Mouse (Mus musculus): Measurements from ENCODE around the gene Agbl4.

The Agbl4 gene

DNA sequence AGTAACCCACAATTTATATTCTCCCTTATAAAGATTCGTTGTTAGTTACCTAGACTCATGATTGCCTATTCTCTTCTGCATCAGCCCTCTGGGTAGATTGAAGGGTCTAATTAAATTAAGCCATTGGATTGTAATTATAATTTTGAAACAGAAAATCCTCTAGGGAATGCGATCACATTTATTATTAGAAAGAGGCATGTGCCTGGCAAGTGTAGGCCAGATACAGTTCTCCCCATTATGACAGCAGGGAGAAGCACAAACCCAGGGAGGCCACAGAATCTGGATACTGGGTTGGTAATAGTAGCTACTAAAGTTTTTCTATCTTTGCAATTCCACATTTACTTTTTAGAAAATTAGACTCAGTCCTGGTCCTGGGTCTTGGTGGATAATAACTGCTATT, 887.2 kb downstream of the Agbl4 start:
- no peak for DNase-seq

DNA sequence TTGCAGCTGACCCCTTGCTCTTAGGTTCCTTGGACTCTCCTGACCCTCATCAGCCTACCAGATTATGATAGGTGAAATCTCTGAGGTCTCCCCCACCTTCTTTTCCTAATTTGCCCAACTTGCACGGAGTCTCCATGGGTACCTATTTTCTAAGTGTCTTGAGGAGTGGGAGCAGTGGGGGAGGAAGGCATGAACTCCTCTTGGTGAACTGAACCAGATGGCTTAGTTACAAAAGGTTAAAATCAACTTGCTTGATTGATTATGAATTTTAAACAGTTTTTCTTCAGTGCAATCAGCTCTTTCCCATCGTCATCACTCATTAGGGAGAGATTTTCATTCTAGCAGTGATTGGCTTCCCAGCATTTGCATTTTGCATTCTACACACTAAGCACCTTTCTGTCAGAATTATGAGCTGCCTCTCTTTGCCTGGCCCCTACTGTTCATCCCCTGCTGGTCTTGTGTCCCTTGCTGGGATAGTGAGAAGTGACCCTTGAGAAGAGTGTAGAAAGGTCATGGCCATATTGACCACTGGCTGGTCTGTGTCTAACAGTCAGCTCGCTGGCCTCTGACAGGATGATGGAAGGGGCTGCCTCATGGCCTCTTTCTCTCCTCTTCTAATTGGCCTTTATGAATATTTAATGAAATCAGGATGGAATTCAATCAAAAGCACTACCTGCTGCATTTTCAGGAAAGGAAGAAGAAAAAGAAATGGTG, 897.2 kb downstream of the Agbl4 start:
- no peak for DNase-seq

DNA sequence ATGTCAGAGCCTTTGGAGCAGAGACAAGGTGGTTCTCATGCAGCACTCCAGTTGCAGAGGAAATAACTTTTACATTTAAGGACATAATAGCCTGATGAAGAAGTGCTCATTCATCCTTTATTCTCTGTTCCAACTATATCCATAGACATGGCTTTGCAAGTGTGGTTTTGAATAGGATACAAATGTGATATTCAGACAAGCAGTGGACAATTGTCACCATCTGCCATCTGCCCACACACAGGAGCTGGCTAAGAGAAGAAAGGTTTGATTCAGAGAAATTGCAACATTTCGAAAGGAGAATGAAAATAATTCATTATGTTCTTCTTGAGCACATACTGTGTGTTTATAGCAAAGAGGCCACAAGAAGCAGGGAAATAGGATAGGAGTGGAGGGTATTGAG, 909.1 kb downstream of the Agbl4 start:
- DNase-seq, result no peak

DNA sequence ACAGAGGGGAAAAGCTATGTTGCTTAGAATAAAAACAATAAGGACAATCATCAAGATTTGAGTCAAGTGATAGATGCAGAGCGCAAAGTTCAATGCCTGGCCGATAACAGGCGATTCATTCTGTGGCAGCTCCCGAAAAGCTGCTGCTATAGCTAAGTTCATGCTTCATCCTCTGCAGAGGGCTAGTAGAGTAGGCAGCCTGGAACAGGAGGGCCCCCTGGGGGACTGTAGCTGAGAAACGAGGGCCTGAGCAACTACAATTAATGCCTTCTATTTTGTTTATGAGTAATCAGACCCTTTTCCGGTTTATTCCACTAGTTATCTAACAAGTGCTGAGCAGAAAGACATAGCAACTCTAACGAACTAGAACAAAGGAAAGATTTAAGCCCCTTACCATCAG, 909.7 kb downstream of the Agbl4 start:
- DNase-seq, result no peak

DNA sequence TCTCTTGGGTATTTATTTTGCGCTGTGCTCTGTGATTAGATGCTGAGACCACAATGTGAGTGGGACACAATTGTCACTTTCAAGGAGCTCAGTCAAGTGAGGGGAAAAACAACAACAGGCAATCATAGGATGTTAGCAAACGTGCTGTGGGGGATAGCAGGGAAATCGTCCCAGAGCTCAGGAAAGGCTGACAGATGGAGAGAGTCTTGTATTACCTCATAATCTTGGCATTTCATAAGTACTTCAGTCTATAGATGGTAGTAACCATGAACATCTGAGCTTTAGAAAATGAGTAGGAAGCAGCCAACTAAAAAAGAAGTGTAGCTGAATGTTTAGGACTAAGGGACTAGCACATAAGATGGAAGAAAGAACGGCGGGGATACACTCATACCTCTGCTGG, 910.2 kb downstream of the Agbl4 start:
- DNase-seq, result no peak

DNA sequence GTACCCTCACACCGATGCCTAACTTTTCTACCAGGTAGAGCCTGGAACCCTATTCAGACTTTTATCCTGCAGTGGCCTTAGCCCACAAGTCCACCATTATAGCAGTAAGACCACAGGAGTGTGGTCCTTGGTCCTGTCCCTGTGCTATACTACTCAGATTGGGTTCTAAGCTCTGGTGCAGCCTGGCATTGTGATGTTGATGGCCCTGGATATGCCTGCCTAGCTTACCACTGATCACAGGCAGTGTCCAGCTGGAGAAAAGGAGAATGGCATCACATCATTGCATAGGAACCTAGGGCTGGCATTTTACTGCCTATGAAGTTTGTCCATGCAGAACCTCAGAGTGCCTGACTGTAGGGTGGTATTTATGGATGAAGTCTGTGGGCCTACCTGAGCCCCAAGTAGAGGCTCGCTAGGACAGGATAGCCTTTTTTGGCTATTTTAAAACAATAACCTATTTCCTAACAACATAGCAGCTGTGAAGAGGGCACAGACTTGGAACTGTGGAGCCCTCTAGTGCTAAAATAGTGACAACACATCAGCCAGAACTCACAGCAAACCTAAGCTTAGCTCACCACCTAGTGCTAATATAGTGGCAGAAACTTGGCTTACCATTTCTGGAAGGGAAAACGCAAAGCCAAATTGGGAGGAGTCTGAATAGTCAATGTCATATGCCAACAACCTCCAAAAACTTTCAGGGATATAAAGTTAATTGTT, 911.3 kb downstream of the Agbl4 start:
- no peak for DNase-seq

DNA sequence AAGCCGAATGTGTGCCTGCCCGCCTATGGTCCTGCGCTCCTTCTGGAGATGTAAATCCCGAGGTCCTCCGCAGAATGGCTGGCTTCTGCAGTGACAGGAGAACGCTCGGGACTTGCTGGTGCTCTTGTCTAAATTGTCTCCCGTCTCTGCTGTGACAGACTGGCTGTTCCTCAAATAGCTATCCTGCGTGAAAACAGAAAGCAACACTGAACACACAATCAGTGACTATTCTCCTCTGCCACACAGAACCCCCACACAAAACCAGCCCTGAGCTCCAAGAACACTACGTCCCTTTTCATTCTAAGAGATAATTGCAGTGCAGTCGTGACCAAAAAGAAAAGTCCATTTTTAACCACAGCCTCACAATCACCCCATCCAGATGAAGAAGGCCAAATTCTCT, 929.6 kb downstream of the Agbl4 start:
- DNase-seq, result no peak

DNA sequence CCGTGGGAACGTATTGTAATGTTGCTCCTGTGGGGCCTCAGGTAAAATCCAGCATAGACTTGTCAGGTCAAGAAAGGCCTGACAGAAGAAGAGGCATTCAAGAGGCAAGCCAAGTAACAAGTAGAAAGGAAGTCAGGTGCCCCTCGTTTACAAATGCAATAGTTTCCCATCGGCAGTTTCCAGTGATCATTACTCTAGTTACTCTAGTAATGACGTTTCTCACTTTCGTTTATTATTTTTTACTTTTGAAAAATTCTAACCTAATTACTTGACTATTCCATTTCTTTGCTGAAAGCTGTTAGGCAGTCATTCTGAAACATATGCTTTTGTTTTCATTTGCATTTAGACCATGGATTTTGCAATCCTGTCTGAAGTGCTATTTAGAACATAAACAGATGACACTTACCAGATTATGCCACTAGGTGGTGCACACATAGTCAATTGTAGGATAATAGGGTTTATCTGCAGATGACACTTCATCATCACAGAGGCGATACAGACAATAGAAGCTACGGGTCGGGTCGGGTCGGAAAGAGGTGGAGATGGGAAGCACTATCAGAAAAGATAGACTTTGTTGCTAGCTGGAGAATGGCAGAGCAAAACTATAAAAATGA, 930.4 kb downstream of the Agbl4 start:
- peak in 1 of 2 experiments; percentile 9 for DNase-seq

DNA sequence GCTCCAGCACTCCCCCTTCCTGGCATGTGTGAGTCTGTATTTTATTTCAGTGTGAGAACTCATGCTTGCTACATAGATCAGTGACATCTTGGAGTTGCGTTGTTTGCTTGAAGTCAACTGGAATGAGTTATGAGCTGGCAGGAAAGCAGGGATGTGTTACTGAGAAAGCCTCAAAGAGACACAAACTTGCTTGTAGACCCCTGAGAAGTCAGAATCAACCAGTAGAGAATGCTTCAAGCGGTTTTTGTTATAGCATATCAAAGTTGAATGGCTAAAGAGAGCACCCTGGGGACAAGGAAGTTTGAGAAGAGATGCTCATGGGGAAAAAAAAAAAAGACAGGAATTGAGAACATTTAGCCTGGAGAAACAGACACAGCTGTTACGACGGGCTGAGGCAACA, 932.0 kb downstream of the Agbl4 start:
- DNase-seq, result no peak

DNA sequence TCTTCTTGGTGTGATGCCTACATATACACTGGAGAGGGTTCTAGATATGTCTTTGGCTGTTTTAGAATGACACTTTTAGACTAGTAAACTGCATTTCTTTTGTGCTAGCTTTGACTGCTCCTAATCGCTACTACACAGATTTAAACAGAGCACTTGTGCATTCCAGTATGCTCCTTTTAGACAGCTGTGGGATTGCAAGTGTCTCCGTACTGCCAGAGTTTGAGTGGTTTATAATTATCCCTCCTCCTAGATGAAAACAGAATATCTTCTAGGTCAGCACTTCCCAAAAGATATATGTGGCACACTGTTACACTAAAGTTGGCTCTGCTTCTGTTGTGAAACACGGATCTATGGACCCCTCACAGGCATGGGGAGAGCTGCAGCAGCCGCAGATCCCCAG, 935.4 kb downstream of the Agbl4 start:
- no peak for DNase-seq

DNA sequence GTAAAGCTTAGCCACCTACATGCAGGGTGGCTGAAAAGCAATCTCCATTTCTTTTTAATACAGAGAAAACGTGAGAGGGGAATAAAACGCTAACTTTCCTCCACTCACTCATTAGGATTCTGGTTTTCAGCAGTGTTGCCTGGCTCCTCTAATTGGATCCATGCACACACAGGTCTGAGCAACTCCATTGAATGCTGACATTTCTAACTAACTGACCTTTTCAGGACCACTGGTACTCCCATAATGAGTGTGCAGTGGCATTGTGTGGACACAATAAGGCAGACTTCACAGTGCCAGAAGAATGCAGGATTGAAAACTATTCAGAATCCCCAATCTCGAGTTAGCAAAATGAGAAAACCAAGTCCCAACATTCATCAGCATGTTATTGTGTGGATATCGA, 952.5 kb downstream of the Agbl4 start:
- no peak for DNase-seq

DNA sequence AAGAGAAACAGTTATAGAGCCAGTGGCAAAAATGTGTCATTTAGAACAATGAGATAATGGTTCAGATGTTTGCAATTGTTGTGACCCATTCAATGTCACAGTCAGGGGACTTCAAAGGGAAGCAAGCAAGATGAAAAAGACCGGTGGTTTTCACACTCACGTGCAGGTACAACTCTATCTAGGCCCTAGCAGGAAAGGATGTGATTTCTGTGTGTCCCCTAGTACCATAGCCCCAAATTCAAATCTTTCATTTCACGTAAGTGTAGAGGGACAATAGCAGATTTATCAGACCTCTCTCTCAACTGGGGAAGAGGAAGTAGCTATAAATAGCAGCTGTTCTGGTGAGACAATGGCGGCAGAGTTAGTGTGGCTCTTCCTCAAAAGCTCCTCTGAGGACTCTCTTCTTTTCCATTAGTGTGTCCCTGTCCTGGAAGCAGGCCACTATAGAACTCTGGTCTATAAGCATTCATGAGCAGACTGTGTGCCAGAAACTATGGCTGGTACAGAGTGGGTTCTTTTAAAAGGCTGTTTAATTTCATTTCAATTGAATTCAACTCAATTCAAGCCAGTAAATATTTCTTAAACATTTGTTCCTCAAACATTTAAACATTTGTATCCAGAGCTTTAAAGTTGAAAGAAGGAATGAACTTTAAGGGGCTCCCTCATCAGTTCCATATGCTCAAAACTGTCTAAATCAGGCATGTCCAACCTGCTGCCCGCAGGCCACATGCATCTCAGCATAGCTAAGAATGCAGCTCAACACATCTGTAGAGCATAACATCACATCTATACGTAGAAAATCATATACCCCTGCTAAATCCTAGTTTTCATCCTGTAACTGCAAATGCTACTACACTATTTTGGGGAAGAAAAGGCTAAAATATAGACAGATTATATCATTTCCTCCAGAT, 953.4 kb downstream of the Agbl4 start:
- DNase-seq, result no peak

DNA sequence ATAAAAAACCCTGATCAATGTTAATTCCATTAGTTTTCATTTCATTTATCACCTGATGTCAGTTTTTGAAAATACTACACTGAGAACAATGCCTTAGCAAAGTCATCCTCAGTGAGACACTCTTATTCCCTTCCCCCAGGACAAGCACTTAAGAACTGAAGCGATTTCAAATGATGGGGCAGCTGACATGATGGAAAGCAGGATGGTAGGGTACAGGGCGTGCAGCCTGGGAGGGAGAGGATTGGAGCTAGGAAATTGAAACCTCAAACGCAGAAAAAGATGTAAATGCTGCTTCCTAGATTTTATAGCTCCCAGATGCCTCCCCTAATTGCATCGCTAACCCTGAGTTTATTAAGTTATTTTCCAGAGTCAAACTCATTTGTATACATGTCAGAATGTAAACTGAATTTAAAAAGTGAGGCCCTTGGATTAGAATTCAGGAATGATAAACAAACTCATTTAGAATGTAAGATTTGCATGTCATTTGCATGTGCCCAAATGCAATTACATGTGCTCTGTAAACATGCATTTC, 959.2 kb downstream of the Agbl4 start:
- DNase-seq, result no peak

DNA sequence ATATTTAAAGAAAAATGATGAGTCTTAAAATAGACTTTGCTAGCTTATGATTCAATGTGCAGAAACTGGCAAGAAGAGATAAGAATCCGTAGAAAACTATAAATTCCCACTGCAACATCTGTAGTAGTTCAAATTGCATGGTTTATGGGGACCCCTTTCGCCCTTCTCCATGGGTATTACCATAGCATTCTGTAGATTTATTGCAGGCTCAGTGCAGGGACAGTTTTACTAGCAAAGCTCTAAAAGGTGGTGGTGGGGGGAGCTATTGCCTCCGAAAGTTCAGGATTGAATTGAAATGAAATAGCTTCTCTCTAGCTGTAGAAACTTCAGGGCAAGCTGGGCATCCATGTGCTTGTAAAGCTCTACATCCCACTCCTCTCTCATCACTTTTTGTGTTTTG, 959.7 kb downstream of the Agbl4 start:
- DNase-seq, result no peak

DNA sequence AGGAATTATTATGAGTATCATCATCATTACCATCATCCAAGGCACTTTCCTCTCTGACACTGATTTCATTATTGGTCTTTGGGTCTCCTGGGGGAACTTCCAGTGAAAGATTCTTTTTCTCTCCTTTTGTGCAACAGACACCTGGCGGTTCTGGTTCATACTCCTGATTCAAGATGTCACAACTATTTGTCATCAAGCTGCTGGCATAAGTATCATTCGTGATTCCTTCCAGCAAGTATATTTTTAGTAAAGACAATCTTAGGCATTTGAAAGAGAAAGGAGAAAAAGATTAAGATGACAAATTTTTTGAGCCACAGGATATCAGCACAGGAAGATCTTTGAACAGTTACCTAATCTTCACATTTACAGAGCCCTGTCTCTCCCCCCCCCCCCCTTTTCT, 966.7 kb downstream of the Agbl4 start:
- no peak for DNase-seq

DNA sequence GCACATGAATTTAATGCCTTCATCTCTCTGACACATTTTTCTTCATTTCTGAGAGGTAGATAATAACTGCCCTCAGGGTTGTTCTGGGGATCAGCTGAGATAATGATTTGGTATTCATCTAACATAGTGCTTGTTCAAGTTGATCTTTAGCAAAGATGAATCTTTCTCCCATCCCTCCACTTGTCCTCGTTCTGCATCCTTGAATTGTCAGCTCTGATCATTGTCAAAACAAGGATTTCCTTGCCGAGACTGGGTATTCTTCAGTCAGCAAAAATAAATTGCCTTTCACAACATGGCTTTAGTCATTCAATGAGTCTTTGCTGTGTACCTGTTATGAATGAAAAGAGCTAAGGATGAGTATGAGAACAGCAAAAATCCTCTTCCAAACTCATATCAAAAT, 970.3 kb downstream of the Agbl4 start:
- DNase-seq, result no peak

DNA sequence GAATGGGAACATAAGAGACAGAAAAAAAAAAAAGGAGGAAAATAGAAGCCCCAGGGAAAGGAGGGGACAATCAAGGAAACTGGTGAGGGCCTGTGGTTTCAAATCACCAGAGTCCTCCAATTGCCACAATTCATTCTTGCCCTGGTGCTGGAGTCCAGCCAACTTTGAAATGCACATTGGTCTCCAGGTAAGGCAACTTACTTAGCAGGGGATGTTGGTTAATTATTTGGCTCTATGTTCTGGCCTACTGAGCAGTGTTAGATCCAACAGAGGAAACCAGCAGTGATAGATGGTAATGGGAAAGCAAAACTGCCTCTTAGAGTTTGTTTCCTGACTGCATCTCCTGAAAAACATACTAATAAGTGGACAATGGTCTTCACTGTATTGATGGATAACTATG, 979.7 kb downstream of the Agbl4 start:
- peak; percentile 56 to 68 for DNase-seq

DNA sequence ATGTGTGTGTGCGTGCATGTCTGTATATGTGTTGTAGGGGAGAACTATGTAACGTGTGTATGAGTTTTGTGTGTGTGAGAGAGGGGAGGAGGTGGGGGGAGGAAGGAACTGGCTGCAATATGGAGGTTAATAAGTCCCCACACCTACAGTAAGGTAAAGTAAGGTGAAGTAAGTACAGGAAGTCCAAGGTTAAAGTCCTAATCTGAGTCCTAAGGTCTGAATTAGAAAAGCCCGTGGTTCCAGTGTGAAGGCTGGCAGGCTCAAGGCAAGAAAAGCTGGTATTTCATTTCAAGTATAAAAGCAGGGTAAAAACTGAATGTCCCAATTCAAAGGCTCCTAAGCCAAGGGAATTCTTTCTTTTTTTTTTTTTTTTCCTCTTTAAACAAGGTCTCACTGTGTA, 980.6 kb downstream of the Agbl4 start:
- DNase-seq, result no peak

DNA sequence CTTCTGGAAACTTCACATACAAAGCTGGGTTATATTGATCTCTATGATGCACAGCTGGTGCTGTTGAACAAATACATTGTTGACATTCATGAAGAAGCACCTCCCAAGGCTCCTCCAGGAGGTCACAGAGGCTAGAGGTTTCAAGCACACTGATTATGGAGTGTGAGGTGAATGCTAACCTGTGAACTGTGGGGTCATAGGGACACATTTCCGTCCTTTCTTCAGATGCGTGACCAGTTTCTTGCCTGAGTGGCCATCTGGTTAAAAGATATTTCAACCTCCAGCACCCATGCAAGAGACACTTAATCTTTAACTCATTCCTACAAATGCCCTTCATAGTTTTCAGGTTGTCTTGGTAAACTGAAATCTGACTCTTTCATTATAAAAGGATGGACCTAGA, 985.6 kb downstream of the Agbl4 start:
- peak; percentile 2 to 10 for DNase-seq

DNA sequence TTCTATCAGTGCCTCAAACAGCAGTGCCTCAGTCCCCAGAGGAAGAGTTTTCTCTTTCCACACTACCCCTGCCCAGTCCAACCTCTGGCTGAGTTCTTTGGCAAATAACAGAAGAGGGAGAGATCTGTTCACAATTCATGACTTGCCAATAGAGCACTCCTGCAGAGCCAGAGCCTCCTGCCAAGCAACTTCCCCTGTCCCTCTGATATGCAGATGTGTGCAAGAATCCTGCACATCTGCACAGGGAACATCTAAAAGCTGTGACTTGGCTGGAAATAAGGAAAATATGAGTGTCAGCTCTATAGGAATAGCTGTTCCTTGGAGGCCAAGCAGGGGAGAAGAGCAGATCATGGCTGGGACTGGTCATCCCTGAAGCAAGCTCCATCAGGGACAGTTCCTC, 993.3 kb downstream of the Agbl4 start:
- DNase-seq, result no peak

DNA sequence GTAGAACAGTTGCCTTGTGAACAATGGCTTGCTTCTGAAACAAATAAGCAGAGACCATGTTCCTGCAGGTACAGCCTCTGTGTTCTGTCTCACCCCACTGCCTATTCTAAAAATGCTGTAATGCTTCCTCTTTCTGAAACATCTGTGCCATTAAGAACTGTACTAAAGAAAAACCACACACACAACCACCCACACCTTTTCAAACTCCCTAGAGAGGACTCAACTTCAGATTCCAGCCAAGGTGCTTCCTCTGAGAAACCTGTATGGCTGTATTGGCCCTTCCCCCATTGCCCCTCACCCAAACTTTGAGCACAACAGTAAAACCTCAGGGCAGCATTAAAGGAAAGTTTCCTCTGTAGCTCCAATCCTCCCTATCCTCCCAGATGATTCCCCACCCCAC, 1002.3 kb downstream of the Agbl4 start:
- DNase-seq, result no peak

DNA sequence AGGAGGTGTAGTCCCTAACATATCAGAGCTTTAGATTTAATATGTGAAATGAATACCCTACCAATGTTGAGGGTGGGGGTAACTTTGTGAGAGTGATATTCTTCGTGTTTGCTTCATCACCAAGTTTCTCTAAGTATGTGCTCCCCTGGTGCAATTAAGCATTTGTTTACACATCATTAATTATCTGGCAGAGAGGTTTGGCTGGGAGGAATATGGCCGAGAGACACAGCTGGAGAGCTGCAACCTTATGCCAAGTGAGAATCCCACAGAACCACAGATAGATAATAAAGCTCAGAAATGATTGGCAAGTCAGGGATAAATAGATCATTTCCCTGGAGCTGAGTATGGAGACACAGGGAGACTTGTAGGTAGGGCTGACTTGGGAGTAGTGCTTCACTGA, 1003.2 kb downstream of the Agbl4 start:
- no peak for DNase-seq

DNA sequence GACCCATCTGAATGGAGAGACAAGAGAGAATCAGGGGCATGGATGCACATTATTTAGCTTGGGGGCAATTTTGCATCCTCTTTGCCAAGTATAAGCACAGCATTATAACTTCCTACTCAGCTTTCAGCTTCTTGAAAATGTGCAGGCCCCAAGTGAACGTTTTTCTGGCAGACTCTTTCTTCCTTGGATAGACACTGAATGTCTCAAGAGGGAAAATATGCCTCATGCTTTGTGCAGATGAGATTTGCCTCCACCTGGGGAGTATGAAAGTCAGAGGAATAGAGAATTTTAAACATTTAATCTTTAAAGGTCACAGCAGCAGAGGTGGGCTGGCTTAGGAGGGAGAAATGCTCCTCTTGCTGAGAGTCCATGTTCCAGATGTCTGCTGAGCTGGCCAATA, 1005.8 kb downstream of the Agbl4 start:
- DNase-seq, result no peak

All from kidney, postnatal 4 days (tissue).